Mouse (Mus musculus): ENCODE measurements around the gene Gm20388. TPM values are rescaled to one million over a fixed set of nuclear protein-coding genes. Genes with fewer than 3 reads are reported as not detected.

Gm20388 gene
- polyA plus RNA-seq, 1 experiment from 2014 or later: 5.3 TPM

- Histone ChIP-seq H3K9ac (ENCODE audit: low read depth, low read length) (no peak overlapping the region), H3K27me3 (replicated peaks; ENCODE audit: control insufficient read depth, insufficient read depth, low read length) (no peaks in the 10 kb centered on the region), H3K4me2 (no peak overlapping the region), H3K4me1 (replicated peaks; ENCODE audit: control insufficient read depth, insufficient read depth, low read length) (peaks cover 10% of the 10 kb centered on the region; the same call in 1 of the 2 replicates), H3K36me3 (ENCODE audit: control insufficient read depth, insufficient read depth, low read length) (no peaks in the 10 kb centered on the region), H3K27ac (ENCODE audit: low read depth, low read length) (peak overlapping the region; percentile 55; the same call in 1 of the 2 replicates), H3K9me3 (ENCODE audit: control insufficient read depth, low read length) (no peaks in the 10 kb centered on the region), H3K4me3 (ENCODE audit: low read depth, low read length) (no peak overlapping the region)
- 24% methylated on average over 14 of the region's 14 CpGs for WGBS
- ATAC-seq (replicated peaks; ENCODE audit: low FRiP score): peak; percentile 43; the same call in 1 of the 2 replicates
- DNase-seq (ENCODE audit: low spot score): no peak
These were observed 1331.3 kb downstream of the Gm20388 start for GRCm38 (mm10) chr8:121241761-121242552.

DNA sequence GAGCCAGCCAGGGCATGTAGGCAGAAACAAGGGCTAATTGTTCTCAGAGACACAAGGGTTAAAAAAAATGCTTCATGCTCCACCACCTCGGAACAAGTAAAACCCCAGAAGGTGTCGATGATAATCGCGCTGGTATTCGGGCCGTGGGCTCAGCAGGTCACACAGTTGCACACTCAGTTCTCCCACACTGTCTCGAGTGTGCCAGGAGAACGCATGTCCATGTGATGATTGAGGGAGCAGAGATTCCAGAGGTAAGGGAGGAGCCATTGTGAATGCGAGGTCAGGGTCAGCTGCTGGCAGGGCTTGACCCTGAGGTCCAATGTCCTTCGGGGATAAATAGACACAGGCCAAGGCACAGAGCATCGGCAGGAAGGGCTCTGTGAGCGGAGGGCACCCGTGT, 1332.0 kb downstream of the Gm20388 start:
- DNase-seq (ENCODE audit: low spot score): no peak
- ATAC-seq (replicated peaks; ENCODE audit: low FRiP score): no peak
- Histone ChIP-seq H3K4me3 (ENCODE audit: low read depth, low read length) (no peak overlapping the region), H3K36me3 (ENCODE audit: control insufficient read depth, insufficient read depth, low read length) (no peaks in the 10 kb centered on the region), H3K27ac (ENCODE audit: low read depth, low read length) (peak overlapping the region; percentile 55; the same call in 1 of the 2 replicates), H3K9me3 (ENCODE audit: control insufficient read depth, low read length) (no peaks in the 10 kb centered on the region), H3K9ac (ENCODE audit: low read depth, low read length) (no peak overlapping the region), H3K4me2 (no peak overlapping the region), H3K27me3 (replicated peaks; ENCODE audit: control insufficient read depth, insufficient read depth, low read length) (0 out of 2 replicates have a peak, but pooled peaks cover 2% of the 10 kb centered on the region), H3K4me1 (replicated peaks; ENCODE audit: control insufficient read depth, insufficient read depth, low read length) (peaks cover 10% of the 10 kb centered on the region; the same call in 1 of the 2 replicates)
- WGBS: 46% methylated on average over 13 of the region's 13 CpGs

GRCm38 (mm10) chr8:121248823-121249222, 1338.2 kb downstream of the Gm20388 start:
- no peak overlapping the region for H3K9ac ChIP-seq (ENCODE audit: low read depth, low read length)
- DNase-seq (ENCODE audit: low spot score): no peak
- 51% methylated on average over 7 of the region's 7 CpGs for WGBS
- ATAC-seq (replicated peaks; ENCODE audit: low FRiP score): no peak
- no peaks in the 10 kb centered on the region; the same call in 1 of the 2 replicates for H3K4me1 ChIP-seq (replicated peaks; ENCODE audit: control insufficient read depth, insufficient read depth, low read length)
- no peaks in the 10 kb centered on the region for H3K36me3 ChIP-seq (ENCODE audit: control insufficient read depth, insufficient read depth, low read length)
- no peak overlapping the region for H3K4me2 ChIP-seq
- H3K4me3 ChIP-seq (ENCODE audit: low read depth, low read length): no peak overlapping the region
- peaks cover 19% of the 10 kb centered on the region for H3K27me3 ChIP-seq (replicated peaks; ENCODE audit: control insufficient read depth, insufficient read depth, low read length)
- H3K27ac ChIP-seq (ENCODE audit: low read depth, low read length): no peak overlapping the region
- H3K9me3 ChIP-seq (ENCODE audit: control insufficient read depth, low read length): no peaks in the 10 kb centered on the region

- no peak overlapping the region for H3K4me3 ChIP-seq (ENCODE audit: low read depth, low read length)
- H3K4me2 ChIP-seq: no peak overlapping the region
- no peaks in the 10 kb centered on the region; the same call in 1 of the 2 replicates for H3K4me1 ChIP-seq (replicated peaks; ENCODE audit: control insufficient read depth, insufficient read depth, low read length)
- H3K36me3 ChIP-seq (ENCODE audit: control insufficient read depth, insufficient read depth, low read length): no peaks in the 10 kb centered on the region
- DNase-seq (ENCODE audit: low spot score) (no peak), ATAC-seq (replicated peaks; ENCODE audit: low FRiP score) (no peak)
- no peak overlapping the region for H3K9ac ChIP-seq (ENCODE audit: low read depth, low read length)
- peaks cover 23% of the 10 kb centered on the region for H3K27me3 ChIP-seq (replicated peaks; ENCODE audit: control insufficient read depth, insufficient read depth, low read length)
- H3K27ac ChIP-seq (ENCODE audit: low read depth, low read length): no peak overlapping the region
- H3K9me3 ChIP-seq (ENCODE audit: control insufficient read depth, low read length): no peaks in the 10 kb centered on the region
- WGBS: 85% methylated on average over 1 of the region's 1 CpGs
These were observed 1338.8 kb downstream of the Gm20388 start for GRCm38 (mm10) chr8:121249433-121249832.

GRCm38 (mm10) chr8:121251089-121251488, 1340.4 kb downstream of the Gm20388 start:
- H3K4me2 ChIP-seq: no peak overlapping the region
- H3K36me3 ChIP-seq (ENCODE audit: control insufficient read depth, insufficient read depth, low read length): no peaks in the 10 kb centered on the region
- H3K9ac ChIP-seq (ENCODE audit: low read depth, low read length): no peak overlapping the region
- no peaks in the 10 kb centered on the region for H3K9me3 ChIP-seq (ENCODE audit: control insufficient read depth, low read length)
- no peaks in the 10 kb centered on the region; the same call in 1 of the 2 replicates for H3K4me1 ChIP-seq (replicated peaks; ENCODE audit: control insufficient read depth, insufficient read depth, low read length)
- H3K27me3 ChIP-seq (replicated peaks; ENCODE audit: control insufficient read depth, insufficient read depth, low read length): peaks cover 28% of the 10 kb centered on the region
- no peak overlapping the region for H3K27ac ChIP-seq (ENCODE audit: low read depth, low read length)
- 45% methylated on average over 11 of the region's 11 CpGs for WGBS
- no peak for DNase-seq (ENCODE audit: low spot score)
- ATAC-seq (replicated peaks; ENCODE audit: low FRiP score): no peak
- no peak overlapping the region for H3K4me3 ChIP-seq (ENCODE audit: low read depth, low read length)

- H3K27me3 ChIP-seq (replicated peaks; ENCODE audit: control insufficient read depth, insufficient read depth, low read length): peaks cover 29% of the 10 kb centered on the region
- no peak overlapping the region for H3K27ac ChIP-seq (ENCODE audit: low read depth, low read length)
- no peak overlapping the region for H3K4me3 ChIP-seq (ENCODE audit: low read depth, low read length)
- peaks cover 6% of the 10 kb centered on the region for H3K4me1 ChIP-seq (replicated peaks; ENCODE audit: control insufficient read depth, insufficient read depth, low read length)
- no peak overlapping the region for H3K9ac ChIP-seq (ENCODE audit: low read depth, low read length)
- ATAC-seq (replicated peaks; ENCODE audit: low FRiP score): no peak
- no peak for DNase-seq (ENCODE audit: low spot score)
- WGBS: 42% methylated on average over 14 of the region's 14 CpGs
- no peaks in the 10 kb centered on the region for H3K36me3 ChIP-seq (ENCODE audit: control insufficient read depth, insufficient read depth, low read length)
- no peak overlapping the region for H3K4me2 ChIP-seq
- no peaks in the 10 kb centered on the region for H3K9me3 ChIP-seq (ENCODE audit: control insufficient read depth, low read length)
These were observed 1345.2 kb downstream of the Gm20388 start for GRCm38 (mm10) chr8:121255727-121256265.

DNA sequence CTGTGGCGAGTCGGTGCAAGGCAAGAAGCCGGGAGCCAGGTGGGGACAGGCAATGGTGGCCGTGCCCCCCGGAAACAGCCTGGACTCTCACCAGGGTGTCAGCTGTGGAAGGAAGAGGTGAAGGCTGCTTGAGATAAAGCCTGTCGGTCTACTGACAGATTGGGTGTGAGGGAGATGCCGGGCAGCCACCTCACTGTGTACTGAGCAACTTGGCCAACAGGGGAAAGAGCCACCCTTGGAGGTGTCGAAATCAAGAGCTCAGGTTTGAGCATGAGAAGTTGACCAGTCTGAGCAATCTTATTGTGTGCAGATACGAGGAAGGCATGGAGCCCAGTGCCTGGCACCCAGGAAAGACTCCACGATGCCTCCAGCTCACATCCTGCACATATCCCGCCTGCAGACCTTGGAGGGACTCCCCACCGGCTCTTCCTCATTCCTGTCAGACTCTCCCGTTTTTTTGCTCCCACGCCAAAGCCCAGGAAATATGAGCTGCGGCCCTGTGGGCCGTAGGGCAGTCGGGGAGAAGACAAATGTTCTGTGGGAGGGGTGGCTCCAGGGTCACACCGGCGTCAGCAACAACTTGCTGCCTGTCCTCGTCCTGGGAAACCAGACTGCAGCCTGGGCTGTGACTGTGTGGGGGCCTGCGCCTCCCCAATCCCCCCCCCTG, 1347.6 kb downstream of the Gm20388 start:
- ATAC-seq (replicated peaks; ENCODE audit: low FRiP score): no peak
- Histone ChIP-seq H3K27me3 (replicated peaks; ENCODE audit: control insufficient read depth, insufficient read depth, low read length) (peaks cover 16% of the 10 kb centered on the region), H3K4me3 (ENCODE audit: low read depth, low read length) (no peak overlapping the region), H3K9me3 (ENCODE audit: control insufficient read depth, low read length) (no peaks in the 10 kb centered on the region), H3K9ac (ENCODE audit: low read depth, low read length) (no peak overlapping the region), H3K4me2 (no peak overlapping the region), H3K36me3 (ENCODE audit: control insufficient read depth, insufficient read depth, low read length) (no peaks in the 10 kb centered on the region), H3K4me1 (replicated peaks; ENCODE audit: control insufficient read depth, insufficient read depth, low read length) (peaks cover 14% of the 10 kb centered on the region), H3K27ac (ENCODE audit: low read depth, low read length) (peak overlapping the region; percentile 32; the same call in 1 of the 2 replicates)
- WGBS: 19% methylated on average over 21 of the region's 21 CpGs
- no peak for DNase-seq (ENCODE audit: low spot score)

- no peak for ATAC-seq (replicated peaks; ENCODE audit: low FRiP score)
- no peaks in the 10 kb centered on the region for H3K9me3 ChIP-seq (ENCODE audit: control insufficient read depth, low read length)
- H3K4me1 ChIP-seq (replicated peaks; ENCODE audit: control insufficient read depth, insufficient read depth, low read length): peaks cover 23% of the 10 kb centered on the region
- WGBS: 39% methylated on average over 21 of the region's 21 CpGs
- peaks cover 4% of the 10 kb centered on the region; the same call in 1 of the 2 replicates for H3K27me3 ChIP-seq (replicated peaks; ENCODE audit: control insufficient read depth, insufficient read depth, low read length)
- peak overlapping the region; percentile 34; the same call in 1 of the 2 replicates for H3K27ac ChIP-seq (ENCODE audit: low read depth, low read length)
- peak overlapping the region; percentile 31; the same call in 1 of the 2 replicates for H3K4me2 ChIP-seq
- no peak for DNase-seq (ENCODE audit: low spot score)
- H3K36me3 ChIP-seq (ENCODE audit: control insufficient read depth, insufficient read depth, low read length): no peaks in the 10 kb centered on the region
- H3K9ac ChIP-seq (ENCODE audit: low read depth, low read length): no peak overlapping the region
- no peak overlapping the region for H3K4me3 ChIP-seq (ENCODE audit: low read depth, low read length)
These were observed 1352.2 kb downstream of the Gm20388 start for GRCm38 (mm10) chr8:121262728-121263389.
